Mouse (Mus musculus): Measurements from ENCODE around the gene Dvl3.
A peak's percentile ranks its signal among the peaks of the same experiment; 100 is the strongest.
"Not testable (repeated sequence)": the region's sequence is repeated elsewhere in the genome, so short reads cannot be mapped to it uniquely, and the experiment has no call there.

The Dvl3 gene

DNA sequence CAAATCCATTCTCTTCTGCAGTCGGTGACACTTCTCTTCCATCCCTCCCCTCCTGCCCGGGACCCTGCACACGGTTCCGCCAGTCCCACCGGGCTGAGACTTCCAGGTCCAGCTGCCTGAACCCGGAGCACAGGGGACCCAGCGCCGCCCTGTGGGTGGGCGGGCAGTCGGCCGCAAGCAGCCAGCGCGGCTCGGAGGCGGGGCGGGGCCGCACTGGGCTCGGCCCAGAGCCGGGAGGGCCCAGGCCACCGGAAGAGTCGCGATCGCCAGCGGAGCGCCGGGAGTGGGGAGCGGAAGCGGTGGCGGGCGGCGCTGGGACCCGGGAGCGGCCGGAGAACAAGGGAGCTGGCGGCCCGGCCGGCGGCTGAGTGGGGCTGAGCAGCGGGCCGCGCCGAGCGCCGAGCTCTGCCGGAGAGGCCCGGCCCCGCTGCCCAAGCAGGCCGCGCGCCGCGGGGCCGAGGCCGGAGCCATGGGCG, at the start of gene Dvl3:
Dvl3 (plus strand) TSS at position 257 of the 476 bp plus-strand sequence.
- DNase-seq (ENCODE audit: low read depth, low spot score): peak; percentile 88

DNA sequence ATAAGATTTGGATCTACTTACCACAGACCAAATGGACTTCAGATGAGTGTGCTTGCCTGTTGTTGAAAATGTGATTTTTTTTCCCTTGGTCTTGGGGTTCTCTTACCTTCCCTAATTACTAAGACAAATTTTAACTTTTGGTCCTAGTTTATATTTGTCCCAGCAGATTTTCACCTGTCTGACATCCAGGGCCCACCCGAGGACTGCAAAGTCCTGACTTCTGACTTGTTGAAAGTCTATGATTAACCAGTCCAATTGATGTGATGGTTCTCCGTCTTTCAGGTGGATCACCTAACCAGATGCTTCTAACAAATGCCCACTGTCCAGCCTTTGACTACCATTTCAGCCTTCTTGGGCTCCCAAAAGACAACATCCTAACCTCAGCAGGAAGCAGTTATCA, 45.8 kb upstream of the Dvl3 start:
- no peak for DNase-seq (ENCODE audit: low read depth, low spot score)

GRCm38 (mm10) chr16:20471686-20472085, 45.1 kb upstream of the Dvl3 start:
- no peak for DNase-seq (ENCODE audit: low read depth, low spot score)

DNA sequence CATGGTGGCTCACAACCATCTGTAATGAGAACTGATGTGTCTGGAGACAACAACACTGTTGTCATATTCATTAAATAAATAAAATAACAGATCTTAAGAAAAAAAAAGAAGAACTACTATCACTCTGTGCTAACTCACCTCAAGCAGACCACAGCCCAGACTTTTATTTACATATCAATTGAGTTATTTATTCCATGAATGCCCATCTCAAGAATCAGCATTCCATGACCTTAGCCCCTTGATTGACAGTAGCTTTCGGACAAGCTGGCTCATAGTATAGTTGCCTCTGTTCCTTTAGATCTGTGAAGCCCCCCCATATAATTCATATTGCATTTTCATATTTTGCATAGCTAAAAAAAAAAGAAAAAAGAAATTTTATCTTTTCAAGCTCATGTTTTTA, 43.0 kb upstream of the Dvl3 start:
- no peak for DNase-seq (ENCODE audit: low read depth, low spot score)

- DNase-seq (ENCODE audit: low read depth, low spot score): no peak
Observed at GRCm38 (mm10) chr16:20474211-20474610, 42.6 kb upstream of the Dvl3 start.

DNA sequence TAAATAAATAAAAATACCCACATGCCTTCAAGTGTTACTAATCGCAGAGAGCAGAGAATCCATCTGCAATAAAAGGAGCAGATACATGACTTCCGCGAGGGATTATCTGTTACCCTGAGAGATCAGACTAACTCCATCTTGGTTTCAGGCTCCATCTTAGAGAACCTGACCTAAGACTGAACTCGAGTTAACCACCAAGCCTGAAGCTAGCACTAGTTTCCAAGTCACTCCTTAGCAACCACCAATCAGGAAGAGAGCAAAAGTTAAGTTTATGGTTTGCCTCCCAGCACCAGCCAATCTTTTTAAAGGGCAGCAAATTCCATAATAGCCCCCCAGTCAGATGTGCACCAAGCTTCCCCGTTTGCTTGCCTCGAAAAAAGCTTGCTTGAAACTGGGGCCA, 42.0 kb upstream of the Dvl3 start:
- DNase-seq (ENCODE audit: low read depth, low spot score): no peak

DNA sequence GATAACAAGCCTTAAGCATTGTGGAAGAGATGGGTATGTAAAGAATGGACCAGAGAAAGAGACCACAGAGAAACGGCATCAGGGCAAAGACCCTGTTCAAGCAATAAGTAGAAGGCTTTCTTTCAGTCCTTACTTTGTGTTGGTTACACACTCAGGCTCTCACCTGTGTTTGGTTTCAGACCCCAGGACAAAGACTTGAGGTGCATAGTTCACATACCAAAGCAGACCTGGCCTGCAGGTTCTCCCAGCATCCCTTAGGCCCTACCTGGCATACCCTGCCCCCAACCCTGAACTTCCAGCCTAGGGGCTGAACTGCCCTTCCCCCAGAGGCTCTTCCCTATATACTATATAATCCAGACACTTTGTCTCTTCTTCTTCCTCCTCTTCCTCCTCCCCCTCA, 41.4 kb upstream of the Dvl3 start:
- no peak for DNase-seq (ENCODE audit: low read depth, low spot score)

DNA sequence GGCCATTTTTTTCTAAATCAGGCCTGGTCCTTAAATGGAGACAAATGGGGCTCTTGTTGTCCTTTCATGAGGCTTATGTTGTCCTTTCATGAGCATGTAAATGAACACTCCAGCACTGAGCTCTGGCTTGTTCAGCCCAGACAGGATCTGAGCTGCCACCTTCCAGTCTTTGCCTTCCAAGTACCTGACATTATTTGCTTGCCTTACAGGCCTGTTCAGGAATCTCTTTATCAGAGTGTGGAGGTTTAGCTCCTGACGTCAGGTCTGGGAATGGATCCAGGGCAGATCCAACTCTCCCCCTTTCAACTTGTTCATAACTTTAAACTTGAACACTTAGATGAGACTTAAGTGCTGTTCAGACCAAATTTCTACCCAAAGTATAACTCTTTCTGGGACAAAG, 39.9 kb upstream of the Dvl3 start:
- DNase-seq (ENCODE audit: low read depth, low spot score): no peak

GRCm38 (mm10) chr16:20477270-20477669, 39.5 kb upstream of the Dvl3 start:
- no peak for DNase-seq (ENCODE audit: low read depth, low spot score)

- DNase-seq (ENCODE audit: low read depth, low spot score): no peak
Observed at GRCm38 (mm10) chr16:20478504-20478903, 38.3 kb upstream of the Dvl3 start.

DNA sequence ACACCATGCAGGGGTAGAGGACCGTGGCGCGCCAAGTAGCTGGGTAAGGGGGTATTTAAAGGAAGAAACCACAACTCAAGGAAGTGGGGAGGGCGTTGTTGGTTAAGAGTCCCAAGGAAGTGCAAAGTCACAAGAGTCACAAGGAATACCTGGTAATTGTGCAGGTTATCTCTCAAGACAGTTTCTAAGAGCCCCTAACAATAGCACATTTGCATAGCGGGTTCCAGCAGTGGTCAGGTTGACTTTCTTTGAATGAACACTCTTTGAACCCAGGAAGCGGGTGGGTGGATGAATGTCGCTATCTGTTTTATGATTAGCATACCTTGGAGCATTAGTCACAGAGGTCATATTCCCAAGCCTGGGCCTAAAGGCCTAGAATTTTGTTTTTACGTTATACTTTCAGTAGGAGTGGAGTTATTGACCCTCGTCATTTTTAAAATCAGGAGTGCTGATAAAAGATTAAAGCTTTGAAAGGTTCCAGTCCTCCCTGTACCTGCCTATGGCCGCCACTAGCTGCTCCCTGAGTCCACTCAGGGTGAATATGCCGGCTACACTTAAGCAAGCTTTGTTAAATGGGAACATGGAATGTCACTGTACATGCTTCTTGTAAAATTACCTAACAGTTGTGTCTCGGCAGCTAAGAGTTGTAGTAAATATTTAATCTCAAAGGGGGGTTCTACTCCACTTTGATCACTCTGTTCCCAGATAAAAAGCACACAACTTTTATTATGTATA, 37.6 kb upstream of the Dvl3 start:
- DNase-seq (ENCODE audit: low read depth, low spot score): not testable (repeated sequence)

DNA sequence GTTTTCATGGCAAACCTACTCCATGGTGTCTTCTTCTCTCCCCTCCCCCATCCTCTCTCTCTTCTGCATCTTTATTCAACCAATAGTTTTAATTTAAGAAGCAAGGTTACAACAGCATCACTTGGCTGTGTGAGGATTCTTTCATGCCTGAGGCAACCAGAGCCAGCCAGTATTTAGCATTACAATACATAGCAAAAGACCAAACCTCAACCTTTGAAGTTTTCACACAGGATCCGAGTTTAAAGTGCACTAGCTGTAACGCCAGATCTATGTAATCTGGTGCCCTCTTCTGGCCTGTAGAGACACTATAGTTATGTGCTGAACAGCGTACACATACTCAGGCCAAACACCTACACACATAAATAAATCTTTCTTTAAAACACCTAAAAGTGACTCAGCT, 36.7 kb upstream of the Dvl3 start:
- no peak for DNase-seq (ENCODE audit: low read depth, low spot score)

GRCm38 (mm10) chr16:20481746-20482145, 35.0 kb upstream of the Dvl3 start:
- DNase-seq (ENCODE audit: low read depth, low spot score): no peak

GRCm38 (mm10) chr16:20483716-20484115, 33.1 kb upstream of the Dvl3 start:
- DNase-seq (ENCODE audit: low read depth, low spot score): not testable (repeated sequence)

- DNase-seq (ENCODE audit: low read depth, low spot score): no peak
Observed at GRCm38 (mm10) chr16:20485061-20485460, 31.7 kb upstream of the Dvl3 start.

DNA sequence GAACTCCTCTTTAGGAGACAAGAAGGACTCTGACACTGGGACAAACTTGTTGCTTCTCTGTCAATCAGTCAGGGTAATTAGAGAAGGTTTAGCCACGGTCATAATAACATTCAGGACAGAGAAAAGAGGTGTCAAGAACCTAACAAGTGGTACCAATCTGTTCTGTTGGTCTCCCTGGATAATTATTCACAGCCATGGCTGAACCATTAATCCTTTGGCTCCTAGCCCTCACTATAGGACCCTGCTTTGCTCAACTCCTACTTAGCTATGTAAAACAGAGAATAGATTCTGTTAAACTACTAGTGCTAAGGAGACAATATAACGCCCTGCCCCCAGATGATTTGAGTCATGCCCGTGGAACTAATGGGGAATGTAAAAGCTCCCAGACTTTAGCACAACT, 30.7 kb upstream of the Dvl3 start:
- no peak for DNase-seq (ENCODE audit: low read depth, low spot score)

DNA sequence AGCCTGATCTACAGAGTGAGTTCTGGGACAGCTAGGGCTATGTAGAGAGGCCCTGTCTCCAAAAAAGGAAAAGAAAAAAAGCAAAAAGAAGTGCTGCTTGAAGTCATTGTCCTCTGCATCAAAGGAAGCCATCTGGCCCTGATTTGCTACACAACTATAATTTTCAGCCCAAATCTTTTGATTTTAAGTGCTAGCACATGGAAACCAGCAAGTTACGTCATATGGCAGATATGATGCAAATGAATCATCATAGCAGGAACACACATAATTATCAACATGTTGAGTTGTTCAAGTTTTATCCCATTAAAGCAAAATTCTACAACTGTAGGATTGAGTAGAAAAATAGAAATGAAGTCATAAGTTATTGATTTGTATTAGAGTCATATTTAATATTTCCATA, 28.6 kb upstream of the Dvl3 start:
- DNase-seq (ENCODE audit: low read depth, low spot score): no peak

DNA sequence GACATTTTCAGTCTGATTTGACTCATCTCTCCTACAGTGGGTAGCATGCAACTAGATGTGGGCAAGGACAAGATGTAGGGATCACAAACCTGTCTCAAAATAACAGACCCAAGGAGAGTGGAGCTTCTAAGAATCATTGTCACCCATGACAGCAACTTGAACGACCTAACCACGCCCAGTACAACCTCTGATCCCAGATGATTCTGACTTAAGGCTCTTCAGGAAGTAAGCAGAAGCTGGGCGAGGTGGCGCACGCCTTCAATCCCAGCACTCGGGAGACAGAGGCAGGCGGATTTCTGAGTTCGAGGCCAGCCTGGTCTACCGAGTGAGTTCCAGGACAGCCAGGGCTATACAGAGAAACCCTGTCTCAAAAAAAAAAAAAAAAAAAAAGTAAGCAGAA, 28.0 kb upstream of the Dvl3 start:
- DNase-seq (ENCODE audit: low read depth, low spot score): not testable (repeated sequence)

GRCm38 (mm10) chr16:20489233-20489632, 27.5 kb upstream of the Dvl3 start:
- DNase-seq (ENCODE audit: low read depth, low spot score): no peak

GRCm38 (mm10) chr16:20490581-20490980, 26.2 kb upstream of the Dvl3 start:
- no peak for DNase-seq (ENCODE audit: low read depth, low spot score)

- no peak for DNase-seq (ENCODE audit: low read depth, low spot score)
Observed at GRCm38 (mm10) chr16:20491301-20491700, 25.5 kb upstream of the Dvl3 start.

- no peak for DNase-seq (ENCODE audit: low read depth, low spot score)
Observed at GRCm38 (mm10) chr16:20493452-20493851, 23.3 kb upstream of the Dvl3 start.

DNA sequence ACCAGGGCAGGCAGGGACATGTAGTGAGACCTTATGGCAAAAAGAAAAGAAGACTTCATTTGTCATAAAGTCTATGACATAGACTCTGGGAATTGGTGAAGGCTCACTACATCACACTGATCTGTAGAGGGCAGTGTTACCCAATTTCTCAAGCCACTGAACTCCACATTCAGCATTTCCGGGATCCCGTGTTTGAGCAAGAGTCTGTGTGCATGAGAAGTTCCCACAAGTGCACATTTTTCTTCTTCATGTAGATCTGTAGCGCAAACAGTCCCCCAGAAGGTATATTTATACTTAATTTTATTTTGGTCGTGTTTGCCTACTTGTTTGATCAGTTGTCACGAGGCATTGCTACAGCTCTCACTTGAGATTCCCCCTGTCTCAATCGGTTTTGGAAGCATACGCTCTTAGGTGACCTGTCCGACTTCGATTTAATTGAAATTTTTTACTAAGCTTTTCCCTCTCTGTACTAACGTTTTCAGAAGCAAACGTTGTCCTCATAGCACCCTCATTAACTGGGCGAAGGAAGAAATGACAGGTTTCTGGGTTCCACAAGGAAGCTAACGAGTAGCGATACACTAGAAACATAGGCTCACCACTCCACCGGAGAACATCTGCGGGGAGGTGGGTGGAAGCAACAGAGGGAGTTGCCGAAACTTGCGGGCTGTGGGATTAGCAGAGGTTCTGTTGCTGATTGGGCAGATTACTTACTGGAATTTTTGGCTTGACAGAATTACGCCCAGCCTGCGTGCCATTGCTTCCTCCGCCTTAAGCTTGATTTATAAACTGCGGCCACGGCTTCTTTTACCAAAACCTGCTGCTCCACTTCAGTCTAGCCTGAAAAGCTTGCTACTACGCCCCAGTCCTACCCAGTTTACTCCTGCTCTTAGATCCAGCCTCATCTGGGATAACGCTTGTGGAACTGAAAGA, 19.8 kb upstream of the Dvl3 start:
- peak; percentile 61 for DNase-seq (ENCODE audit: low read depth, low spot score)

Measured in retina, postnatal 7 days (tissue).